Comparison of ENCODE assay signal across 12 mouse cellular contexts in the genomic region with DNA sequence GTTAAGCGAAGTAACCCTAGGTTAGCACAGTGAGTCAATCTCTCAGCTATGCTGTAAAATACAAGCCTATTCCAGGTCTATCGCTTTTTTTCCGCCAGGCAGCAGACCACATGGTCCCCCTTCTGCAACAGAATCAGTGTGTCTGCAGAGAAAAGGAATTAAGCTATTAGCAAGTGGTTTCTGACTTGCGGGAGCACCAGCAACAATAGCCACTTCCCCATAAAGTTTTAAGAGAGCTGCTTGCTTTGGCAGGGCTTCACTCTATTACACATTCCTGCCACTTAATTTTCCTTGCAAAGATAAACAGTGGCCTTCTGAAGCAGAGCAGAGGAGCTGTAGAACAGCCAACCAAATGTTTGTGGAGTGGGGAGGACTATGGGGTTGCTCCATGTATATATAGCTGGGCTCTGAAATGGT. TPM values are rescaled to one million over a fixed set of nuclear protein-coding genes. Genes with fewer than 3 reads are reported as not detected.
DNase-seq lines count a peak whose midpoint lies in the region; ATAC-seq lines count a peak whose summit lies in the region.
"Had no signal": no experiment of that assay in that cellular context is flagged by ENCODE, and none has a peak within 500 bp of the region (broad histone marks: within the 10 kb centered on the region; RNA-seq: fewer than 3 reads in every experiment).

No protein-coding gene starts in this region.

- no peak for ATAC-seq in heart, embryonic 13.5 days (ENCODE audit: extremely low read depth, insufficient number of reproducible peaks, low FRiP score, low TSS enrichment)
- peak; percentile 98 for ATAC-seq in kidney, embryonic 15.5 days (replicated peaks; ENCODE audit: low FRiP score)
- ATAC-seq in lung, embryonic 16.5 days (ENCODE audit: low read depth), result peak; percentile 99
- no peak for ATAC-seq in megakaryocyte, adult 5-6 weeks (ENCODE audit: poor library complexity, severe bottlenecking)

- WGBS in heart, embryonic 13.5 days, result 63% methylated on average over 4 of the region's 4 CpGs
- 24% methylated on average over 4 of the region's 4 CpGs for WGBS in kidney, embryonic 15.5 days
- 31% methylated on average over 4 of the region's 4 CpGs for WGBS in lung, embryonic 16.5 days

- DNase-seq in ZHBTc4 (ENCODE audit: low read depth, low spot score), result peak; percentile 4
- DNase-seq in urinary bladder, postnatal 10 days (ENCODE audit: low spot score), result no peak
- no peak for DNase-seq in B cell, adult 2 months
- no peak for DNase-seq in layer of hippocampus, adult 18-20 months (ENCODE audit: low spot score in 2 of 2)
- DNase-seq: adrenal gland, postnatal 25 days had no signal

- H3K36me3 ChIP-seq in heart, embryonic 13.5 days, result no peaks in the 10 kb centered on the region
- H3K36me3 ChIP-seq in kidney, embryonic 15.5 days, result no peaks in the 10 kb centered on the region
- no peaks in the 10 kb centered on the region for H3K36me3 ChIP-seq in lung, embryonic 16.5 days (ENCODE audit: control insufficient read depth, insufficient read depth, low read length)
- H3K36me3 ChIP-seq: liver, embryonic 15.5 days had no signal

- H3K4me1 ChIP-seq in heart, embryonic 13.5 days, result 0 out of 2 replicates have a peak, but pooled peaks cover 4% of the 10 kb centered on the region
- peaks cover 11% of the 10 kb centered on the region for H3K4me1 ChIP-seq in kidney, embryonic 15.5 days
- peaks cover 12% of the 10 kb centered on the region for H3K4me1 ChIP-seq in lung, embryonic 16.5 days (replicated peaks; ENCODE audit: control insufficient read depth, insufficient read depth, low read length)
- H3K4me1 ChIP-seq: liver, embryonic 15.5 days had no signal

- no peak overlapping the region for H3K4me3 ChIP-seq in heart, embryonic 13.5 days
- H3K4me3 ChIP-seq in kidney, embryonic 15.5 days (replicated peaks), result no peak overlapping the region
- no peak overlapping the region for H3K4me3 ChIP-seq in lung, embryonic 16.5 days (ENCODE audit: low read length)
- H3K4me3 ChIP-seq: liver, embryonic 15.5 days had no signal

- H3K9ac ChIP-seq in heart, embryonic 13.5 days, result no peak overlapping the region
- H3K9ac ChIP-seq in kidney, embryonic 15.5 days, result no peak overlapping the region
- no peak overlapping the region for H3K9ac ChIP-seq in lung, embryonic 16.5 days (ENCODE audit: low read length)
- H3K9ac ChIP-seq: liver, embryonic 15.5 days had no signal

- H3K27me3 ChIP-seq in heart, embryonic 13.5 days (replicated peaks), result no peaks in the 10 kb centered on the region
- no peaks in the 10 kb centered on the region for H3K27me3 ChIP-seq in kidney, embryonic 15.5 days
- no peaks in the 10 kb centered on the region for H3K27me3 ChIP-seq in lung, embryonic 16.5 days (ENCODE audit: control insufficient read depth, insufficient read depth, low read depth, low read length)
- H3K27me3 ChIP-seq: liver, embryonic 15.5 days had no signal

- H3K4me2 ChIP-seq in heart, embryonic 13.5 days, result no peak overlapping the region
- peak overlapping the region; percentile 31 for H3K4me2 ChIP-seq in kidney, embryonic 15.5 days
- no peak overlapping the region for H3K4me2 ChIP-seq in lung, embryonic 16.5 days (ENCODE audit: low read depth, low read length)
- H3K4me2 ChIP-seq: liver, embryonic 15.5 days had no signal

- H3K9me3 ChIP-seq in heart, embryonic 13.5 days, result no peaks in the 10 kb centered on the region
- H3K9me3 ChIP-seq in kidney, embryonic 15.5 days (replicated peaks), result no peaks in the 10 kb centered on the region
- H3K9me3 ChIP-seq in lung, embryonic 16.5 days (ENCODE audit: control insufficient read depth, low read length), result no peaks in the 10 kb centered on the region
- H3K9me3 ChIP-seq: liver, embryonic 15.5 days had no signal

- peak overlapping the region; percentile 39; the same call in 1 of the 2 replicates for H3K27ac ChIP-seq in heart, embryonic 13.5 days (replicated peaks)
- peak overlapping the region; percentile 82 for H3K27ac ChIP-seq in kidney, embryonic 15.5 days
- H3K27ac ChIP-seq in lung, embryonic 16.5 days (ENCODE audit: low read length), result peak overlapping the region; percentile 72
- H3K27ac ChIP-seq: liver, embryonic 15.5 days had no signal

RNA-seq across cellular contexts. Expression of gene Osmr, which starts 59.8 kb away (rescaled TPM):
- 2.2 and 2.4 TPM in 2 replicates for polyA plus RNA-seq in heart, embryonic 13.5 days (2015; fragmentation: Nextera tagmentation; extraction: Ambion mirVana)
- 1.8 and 1.9 TPM in 2 replicates for polyA plus RNA-seq in kidney, embryonic 15.5 days (2015; fragmentation: Nextera tagmentation; extraction: Ambion mirVana)
- 2.7 and 3.7 TPM in 2 replicates for polyA plus RNA-seq in lung, embryonic 16.5 days (2015; fragmentation: Nextera tagmentation; extraction: Ambion mirVana)
- 0.02 TPM in 1 of 2 replicates, not detected in the other for total RNA-seq in megakaryocyte, adult 5-6 weeks (2015)
- total RNA-seq in megakaryocyte, adult 5-6 weeks (2017), result 0.77 TPM in 1 of 2 replicates, not detected in the other
- 1 to 10 TPM; 2.9 to 4.5 TPM for total RNA-seq in layer of hippocampus, adult 18-20 months (2021)
- total RNA-seq: common myeloid progenitor, adult 5-6 weeks; MEL had no signal

Comparison
In these comparisons a context has a peak if more than half of its experiments do, and no peak if none do; other contexts are left out.
1. ATAC-seq: peak in kidney, embryonic 15.5 days (single experiment) and lung, embryonic 16.5 days (single experiment); none in heart, embryonic 13.5 days (single experiment) and megakaryocyte, adult 5-6 weeks (single experiment).
2. Peak in every context shown above with its lines, with median percentiles within 50 percentile points of each other: H3K27ac ChIP-seq.